Mouse (Mus musculus): ENCODE measurements at regions not wholly inside any gene's neighbourhood (a gene's known extent, or its start where the extent isn't known, plus 50 kb on each side); places are given as distances from the start of the nearest gene placed in this dataset.

- no peak for DNase-seq (ENCODE audit: low read depth)
Observed at GRCm38 (mm10) chr1:189991089-189991488, 68.9 kb upstream of the Smyd2 start.

DNA sequence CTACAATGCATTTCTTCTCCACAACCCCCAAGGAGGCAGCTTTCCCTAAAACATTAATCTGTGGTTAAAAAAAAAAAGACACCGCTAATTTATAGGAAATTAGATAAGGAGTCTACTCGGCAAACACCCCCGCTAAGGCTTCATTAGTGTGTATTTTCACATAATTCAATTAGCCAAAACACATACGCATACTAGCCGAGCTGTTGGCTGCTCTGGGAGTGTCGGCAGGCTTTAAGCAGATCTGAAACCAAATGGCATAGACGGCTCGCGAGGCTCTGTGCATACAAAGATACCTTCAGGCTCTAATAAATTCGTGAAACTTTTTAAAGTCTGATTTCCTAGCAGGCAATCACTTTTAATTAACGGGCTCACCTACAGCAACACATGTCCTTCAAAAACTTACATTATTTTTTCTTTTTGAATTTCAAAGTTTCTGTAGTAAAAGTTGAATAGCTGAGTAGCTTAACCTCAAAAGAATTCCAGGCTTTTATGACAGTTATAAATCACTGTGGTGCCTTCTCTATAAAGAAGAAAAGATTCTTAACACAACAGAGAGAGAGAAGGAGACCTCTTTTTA, 68.0 kb upstream of the Smyd2 start:
- DNase-seq (ENCODE audit: low read depth), result no peak

DNA sequence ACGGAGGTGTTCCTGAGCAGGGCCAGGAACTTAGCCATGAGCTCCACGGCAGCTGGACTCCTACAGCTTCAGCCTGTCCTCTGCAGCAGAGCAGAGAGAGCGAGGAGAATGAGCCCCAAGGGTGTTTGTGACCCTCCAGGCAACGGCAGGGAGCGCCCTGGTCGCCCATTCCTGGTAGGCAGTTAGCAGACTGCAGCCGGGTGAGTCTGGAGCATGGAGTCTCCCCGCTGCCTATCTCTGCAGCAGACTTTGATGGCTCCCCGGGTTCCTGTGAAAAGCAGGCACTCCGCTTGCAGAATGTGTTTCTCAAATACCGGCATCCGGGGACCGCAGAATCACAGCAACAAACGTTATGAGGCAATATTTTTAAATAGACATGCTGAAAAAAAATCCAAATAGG, 67.2 kb upstream of the Smyd2 start:
- DNase-seq (ENCODE audit: low read depth), result no peak

- DNase-seq (ENCODE audit: low read depth), result no peak
Observed at GRCm38 (mm10) chr1:189988864-189989263, 66.7 kb upstream of the Smyd2 start.

DNA sequence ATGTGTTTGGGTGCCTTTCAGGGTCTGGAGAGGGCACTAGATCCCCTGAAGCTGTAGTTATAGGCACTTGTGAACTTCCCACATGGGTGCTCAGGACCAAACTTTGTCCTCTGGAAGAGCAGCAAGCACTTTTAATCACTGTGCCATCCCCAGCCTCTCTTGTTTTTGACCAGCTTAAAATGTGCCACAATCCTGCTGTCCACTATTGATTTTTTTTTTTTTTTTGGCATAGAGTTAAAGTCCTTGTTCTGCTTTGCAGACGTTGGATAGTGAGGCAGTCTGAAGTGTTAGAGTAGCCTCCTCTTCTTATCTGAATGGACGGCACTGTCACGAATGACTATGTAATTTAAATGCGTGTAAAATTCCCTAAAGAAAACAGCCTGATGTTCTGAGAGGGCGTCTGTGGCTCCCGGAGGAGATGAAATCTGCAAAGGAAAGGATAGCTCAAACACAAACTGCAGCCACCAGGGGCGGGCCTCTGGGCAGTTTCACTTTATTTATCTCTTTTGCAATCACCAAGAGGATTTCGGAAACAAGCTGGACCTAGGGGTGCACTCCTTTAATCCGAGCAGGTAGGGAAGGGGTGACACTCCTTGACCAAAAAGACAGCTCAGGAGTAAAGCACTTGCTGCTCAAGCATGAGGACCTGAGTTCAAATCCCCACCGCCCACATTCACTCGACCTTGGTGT, 63.5 kb upstream of the Smyd2 start:
- no peak for DNase-seq (ENCODE audit: low read depth)

DNA sequence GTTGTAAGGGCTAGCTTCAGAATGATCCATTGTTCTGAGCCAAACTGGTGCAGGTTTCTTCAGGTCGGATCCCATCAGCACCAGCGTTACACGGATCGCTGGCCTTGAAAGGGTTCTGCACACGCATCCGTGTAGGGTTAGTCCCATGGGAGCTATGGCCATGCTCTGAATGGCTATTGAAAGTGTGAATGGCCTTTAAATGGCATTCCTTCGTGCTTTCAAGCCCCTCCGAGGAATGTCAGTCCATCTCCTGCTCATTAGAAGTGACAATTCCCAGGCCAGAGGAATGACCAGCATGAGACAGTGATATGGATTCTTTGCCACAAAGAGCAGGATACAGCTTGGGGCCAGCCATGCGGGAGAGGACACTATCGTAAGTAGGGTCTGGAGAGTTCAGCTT, 56.1 kb upstream of the Smyd2 start:
- DNase-seq (ENCODE audit: low read depth), result no peak

DNA sequence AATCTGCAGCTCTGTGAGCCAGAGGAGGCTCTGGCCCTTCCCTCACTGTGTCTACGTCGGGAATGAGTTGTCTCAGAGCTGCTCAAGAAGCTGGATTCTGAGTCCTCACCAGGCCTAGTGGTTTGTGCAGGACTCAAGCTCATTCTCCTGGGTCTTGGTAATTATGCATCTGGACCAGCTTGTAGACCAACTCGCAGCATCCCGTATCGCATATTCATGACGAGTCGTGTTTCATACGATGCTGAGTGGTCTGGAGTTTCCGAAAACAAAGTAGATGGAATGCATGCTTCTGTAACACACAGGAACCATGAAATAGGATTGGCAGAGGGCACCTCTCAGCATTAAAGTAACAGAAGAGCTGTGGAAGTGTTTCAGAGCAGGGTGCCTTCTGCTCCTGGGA, 53.5 kb upstream of the Smyd2 start:
- DNase-seq (ENCODE audit: low read depth), result no peak

GRCm38 (mm10) chr1:189972790-189973406, 50.7 kb upstream of the Smyd2 start:
- peak; percentile 67 for DNase-seq (ENCODE audit: low read depth)

Data from c-Kit-positive CD71-positive TER-119-negative erythroid progenitor cells, embryonic 14.5 days (primary cell).